Mouse (Mus musculus) urinary bladder, postnatal 25 days (tissue): ENCODE data around the gene Tmem178b.
A peak's percentile ranks its signal among the peaks of the same experiment; 100 is the strongest.

Experiments used
- DNase-seq: peaks from one replicate; pipeline ENCODE4 v3.0.0; 2022; ENCODE audit warnings: low spot score

The Tmem178b gene

DNA sequence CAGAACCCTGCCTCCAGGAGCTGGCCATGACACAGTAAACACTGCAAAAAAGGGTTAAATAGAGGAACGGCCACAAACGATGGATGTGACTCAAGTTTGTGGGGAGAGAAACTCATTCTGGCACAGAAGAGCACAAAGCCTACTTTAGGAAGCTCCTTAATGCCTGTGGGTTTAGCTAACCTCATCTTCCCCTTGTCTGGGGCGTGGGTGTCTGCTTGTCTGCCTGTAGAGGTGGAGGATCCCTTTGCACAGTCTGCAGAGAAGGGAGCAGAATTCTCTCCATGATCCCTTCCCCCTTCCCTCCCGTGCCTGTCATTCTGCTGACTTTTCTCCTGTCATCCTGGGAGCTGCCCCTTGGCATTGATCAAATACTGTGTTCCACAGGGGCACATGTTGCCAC, 304.8 kb downstream of the Tmem178b start:
- no peak for DNase-seq

DNA sequence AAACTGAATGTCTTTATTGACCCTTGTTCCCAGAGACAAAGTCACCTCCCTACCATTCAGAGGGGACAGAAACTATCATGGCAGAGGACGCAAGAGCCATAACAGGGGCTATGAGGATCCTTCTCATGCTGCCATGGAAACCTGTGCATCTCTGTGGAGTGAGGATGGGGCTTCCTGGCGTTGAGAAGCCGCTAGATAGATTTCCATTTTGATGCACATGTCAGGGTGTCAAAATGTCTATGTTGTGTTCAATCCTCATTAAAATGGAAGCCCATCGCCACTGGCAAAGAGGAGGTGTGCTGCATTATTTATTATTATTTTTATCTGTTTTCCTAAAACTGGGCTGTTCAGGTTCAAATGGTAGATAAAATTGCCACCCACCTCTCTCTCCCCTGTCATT, 307.5 kb downstream of the Tmem178b start:
- DNase-seq, result no peak

DNA sequence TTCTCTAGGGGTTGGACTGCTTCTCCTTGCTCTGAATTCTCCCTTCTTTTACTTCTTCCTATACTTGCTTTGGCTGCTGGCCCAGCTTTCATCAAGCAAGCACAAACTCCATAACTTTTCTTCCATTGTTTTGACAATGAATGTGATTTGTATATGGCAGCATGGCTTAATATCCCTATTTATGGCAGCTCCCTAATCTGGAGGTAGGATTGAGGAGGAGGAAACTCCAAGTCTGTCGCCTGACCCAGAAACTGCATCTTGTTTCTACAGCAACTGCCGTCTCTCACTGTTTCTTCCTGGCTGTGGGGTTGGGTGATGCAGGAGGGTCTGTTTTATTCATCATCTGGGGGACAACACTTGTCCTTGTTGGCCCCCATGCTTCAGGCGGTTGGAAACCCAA, 327.6 kb downstream of the Tmem178b start:
- no peak for DNase-seq

DNA sequence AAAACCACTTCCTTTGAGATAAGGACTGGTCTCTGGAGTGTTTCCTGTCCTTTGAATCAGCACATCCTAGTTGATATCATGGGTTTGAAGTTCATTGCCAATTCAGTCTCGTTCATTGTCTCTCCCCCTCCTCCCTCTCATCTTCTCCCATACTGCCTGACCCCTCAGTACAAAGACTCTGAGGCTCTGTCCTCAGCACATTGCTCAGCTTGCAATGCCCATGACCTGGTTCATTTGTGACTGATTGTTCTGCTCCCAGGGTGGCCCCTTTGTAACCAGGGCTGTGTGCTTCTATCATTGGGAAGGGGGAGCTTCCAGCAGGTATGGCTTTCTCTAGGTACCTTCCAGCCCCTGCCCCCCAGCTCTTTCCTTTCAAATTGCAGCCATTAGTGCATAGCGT, 329.5 kb downstream of the Tmem178b start:
- DNase-seq, result no peak

DNA sequence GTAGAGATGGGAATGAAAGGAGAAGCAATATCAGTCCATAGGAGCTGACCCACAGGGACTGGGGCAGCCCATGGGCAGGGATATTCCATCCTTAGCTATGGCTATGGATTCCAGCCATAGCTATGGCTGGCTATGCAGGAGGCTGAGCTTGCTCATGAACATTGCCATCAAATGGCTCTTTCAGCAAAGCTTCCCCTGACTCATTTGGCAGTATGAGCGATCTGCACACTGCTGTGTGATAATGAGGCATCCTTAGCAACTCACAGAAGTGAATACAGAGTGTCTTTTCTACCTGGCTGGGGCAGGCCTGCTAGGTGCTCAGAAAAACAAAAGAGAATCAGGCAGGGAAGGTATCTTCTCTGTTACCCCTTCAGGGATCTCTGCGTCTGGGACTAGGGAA, 332.3 kb downstream of the Tmem178b start:
- no peak for DNase-seq

DNA sequence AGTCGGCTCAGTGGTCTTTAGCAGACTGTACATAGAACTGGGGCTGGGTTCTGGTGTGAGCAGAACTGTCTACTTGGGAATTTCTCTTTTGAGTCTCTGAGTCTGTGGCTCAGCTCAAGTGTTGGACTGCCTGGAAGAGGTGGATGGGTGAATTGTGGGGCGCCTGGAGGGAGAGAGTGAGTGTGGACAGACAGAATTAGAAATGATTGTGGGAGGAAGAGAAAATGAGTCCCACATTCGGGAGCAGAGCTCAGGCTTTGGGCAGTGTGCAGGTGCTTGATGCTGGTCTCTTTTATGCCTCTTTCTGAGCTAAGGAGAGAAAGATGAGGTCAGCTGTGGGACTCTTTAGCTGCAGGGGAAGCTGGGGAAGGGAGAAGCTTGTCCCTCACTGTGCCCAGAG, 334.9 kb downstream of the Tmem178b start:
- DNase-seq, result no peak

DNA sequence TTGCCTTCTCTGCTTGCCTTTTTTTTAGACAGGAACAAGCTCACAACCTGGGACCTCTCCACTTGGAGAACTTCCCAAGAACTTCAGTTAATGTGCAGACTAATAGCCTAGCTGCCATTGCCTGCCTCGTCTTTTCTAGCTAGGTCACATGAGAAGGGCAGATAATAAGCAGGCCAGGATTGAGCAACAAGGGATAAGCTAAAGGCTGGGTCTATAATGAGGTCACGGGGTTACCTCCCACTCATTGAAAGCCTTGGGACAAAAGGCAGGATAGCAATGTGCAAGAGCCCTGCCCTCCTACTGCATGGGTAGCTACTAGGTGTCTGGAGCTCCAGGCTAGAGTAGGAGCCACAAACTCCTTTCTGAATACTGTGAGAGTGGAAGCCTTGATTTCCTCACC, 336.1 kb downstream of the Tmem178b start:
- DNase-seq, result no peak

DNA sequence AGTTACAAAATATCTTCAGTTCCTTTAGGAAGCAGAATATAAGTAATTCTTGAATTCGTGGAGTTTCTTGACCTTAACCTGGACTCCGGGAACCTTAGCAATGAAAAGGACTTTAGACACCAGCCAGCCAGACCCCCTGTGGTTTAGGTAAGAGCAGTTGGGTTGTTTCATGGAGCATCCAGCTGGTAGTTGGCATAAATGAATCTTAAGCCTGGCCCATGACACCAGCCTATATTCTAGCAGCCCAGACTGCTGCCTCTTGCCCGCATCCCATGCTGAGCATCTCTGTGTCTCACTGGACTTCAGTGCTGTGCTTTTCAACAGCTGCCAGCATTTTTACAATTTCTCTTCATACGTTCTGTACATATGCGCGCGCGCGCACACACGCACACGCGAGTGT, 344.1 kb downstream of the Tmem178b start:
- no peak for DNase-seq

DNA sequence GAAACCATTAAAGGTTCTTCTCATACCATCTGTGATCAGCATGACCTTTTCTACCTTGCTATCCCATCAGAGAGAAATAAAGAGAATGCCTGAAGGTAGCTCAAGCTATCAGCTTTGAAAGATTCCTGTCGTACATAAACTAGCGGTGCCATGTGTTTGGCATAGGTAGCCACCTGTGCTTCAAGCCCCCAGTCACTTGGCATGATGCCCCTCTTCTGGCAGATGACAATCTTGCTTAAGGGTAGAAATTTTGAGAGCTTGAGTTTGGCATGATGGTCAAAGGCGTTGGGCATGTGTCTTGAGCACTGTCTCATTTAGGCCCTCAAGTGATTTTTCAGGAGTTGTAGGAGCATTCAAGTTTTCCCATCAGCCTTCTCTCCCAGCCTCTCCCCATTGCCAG, 344.6 kb downstream of the Tmem178b start:
- no peak for DNase-seq

DNA sequence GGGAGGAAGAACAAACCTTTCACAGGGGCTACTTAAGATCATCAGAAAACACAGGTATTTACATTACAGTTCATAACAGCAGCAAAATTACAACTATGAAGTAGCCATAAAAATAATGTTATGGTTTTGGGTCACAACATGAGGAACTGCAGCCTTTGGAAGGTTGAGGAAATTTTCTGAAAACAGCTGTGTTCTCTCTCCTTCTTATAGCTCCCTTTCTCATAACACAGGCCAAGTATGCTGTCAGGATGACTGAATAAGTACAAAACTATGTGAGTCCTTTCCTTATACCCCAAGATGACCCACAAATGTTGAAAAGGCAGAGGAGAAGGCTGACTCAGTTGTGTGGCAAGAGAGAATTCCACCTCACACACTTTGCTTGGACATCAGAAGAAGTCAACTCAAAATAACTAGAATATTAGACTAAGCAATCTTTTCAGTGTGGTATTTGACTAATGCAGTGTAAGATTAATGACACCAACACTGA, 347.6 kb downstream of the Tmem178b start:
- no peak for DNase-seq

DNA sequence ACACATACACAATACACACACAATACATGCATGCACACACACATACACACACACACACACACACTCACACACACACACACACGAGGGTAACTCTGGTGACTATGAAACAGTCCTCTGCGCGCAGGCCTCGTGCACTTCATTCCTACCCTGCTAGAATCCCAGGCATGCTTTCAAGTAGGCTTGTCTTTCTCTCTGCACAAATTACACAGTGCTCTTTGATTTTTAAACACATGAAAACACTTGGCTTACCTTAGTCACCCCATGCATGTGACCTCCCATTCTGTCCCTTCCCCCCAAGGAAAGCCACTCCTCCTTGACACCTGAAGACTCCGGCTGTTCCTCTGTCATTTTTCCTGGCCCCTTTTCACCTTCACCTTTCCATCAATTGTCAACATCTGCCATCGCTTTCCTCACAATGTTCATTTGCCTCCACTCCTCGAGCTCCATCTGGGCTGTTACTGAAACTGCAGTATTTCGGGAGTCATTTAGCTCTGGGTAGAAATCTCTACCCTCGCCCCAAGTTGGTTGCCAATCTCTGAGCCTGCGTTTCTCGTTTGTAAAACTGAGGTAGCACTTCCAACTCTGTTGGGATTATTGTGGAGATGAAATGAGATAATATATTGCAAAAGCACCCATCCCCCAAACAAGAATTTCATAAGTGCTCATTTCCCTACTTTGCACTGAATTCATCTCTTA, 352.7 kb downstream of the Tmem178b start:
- no peak for DNase-seq

DNA sequence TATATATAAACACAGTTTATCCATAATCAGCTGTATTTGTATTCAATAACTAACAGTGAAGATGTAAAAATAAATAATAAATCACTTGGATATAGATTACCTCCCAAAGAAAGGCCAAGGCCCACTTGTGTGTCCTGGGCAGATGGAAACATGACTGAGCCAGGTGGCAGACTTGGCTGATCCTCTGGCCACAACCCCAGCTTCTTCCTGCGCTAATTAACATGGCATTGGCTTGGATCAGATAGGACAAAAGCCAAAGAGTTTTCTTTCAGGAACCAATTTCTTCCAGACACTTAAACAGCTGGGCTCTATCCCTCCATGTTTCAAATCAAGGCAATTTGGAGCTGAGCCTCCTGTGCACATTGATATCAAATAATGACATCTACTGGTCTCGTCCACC, 355.9 kb downstream of the Tmem178b start:
- DNase-seq, result no peak

DNA sequence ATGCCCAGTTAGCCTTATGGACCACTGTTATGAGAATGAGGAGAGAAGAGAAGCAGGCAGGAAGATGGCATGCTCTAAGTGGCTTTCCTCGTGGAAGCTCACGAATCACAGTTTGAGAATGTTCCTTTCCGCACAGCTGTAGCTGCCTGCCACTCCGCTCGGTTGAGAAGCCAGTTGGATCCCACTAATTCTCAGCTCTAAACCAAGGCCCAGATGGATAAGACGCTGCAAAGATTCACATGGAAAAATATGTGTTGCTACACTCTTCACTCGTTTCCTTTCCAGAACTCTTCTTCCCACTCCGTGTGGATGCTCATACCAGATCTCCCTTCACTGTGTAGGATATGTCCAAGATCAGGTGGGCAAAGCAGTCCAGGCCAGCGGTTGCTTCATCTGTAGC, 356.9 kb downstream of the Tmem178b start:
- DNase-seq, result no peak

DNA sequence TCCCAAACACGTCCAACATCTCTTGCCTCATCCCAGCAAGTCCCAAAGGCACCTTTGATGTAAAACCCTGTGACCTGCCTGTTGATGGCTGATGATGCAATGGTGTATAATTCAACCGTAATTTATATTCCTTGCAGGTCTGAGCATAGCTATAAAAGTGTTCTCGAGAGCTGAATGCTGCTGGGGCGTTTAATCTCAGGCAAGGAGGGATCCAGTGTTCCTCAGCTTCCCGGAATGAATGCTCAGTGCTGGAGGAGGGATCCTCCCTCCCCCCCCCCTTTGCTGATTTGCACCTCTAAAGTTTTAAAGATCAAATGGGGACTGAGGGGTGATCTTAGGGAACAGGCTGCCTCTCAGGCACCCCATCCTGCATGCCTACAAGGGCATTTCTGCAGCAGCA, 361.0 kb downstream of the Tmem178b start:
- no peak for DNase-seq

DNA sequence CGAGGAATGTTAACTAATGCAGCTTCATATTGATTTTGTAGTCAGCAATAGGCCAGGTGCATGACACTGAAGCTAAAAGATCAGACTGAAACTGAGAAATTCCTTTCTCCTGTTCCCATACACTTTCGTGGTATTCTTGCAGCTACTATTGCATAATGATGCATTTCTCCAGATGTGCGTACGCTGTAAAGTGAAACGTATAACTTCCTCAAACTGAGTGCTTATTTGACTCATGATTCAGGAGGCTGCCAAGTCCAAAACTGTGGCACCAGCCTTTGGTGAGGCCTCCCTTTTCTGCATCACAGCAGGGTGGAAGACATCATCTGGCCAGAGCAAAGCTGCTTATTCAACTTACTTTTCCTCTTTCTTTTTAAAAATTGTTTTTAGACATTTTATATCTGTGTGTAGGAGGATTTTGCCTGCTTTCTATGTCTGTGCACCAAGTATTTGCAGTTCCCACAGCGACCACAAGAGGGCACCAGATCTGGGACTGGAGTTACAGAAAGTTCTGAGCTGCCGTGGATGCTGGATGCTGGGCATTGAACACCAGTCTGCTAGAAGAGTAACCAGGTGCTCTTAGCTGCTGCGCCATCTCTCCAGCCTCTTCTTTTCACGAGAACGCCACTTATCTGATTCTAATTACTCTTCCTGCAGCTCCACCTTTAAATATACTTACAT, 362.9 kb downstream of the Tmem178b start:
- peak; percentile 75 for DNase-seq

DNA sequence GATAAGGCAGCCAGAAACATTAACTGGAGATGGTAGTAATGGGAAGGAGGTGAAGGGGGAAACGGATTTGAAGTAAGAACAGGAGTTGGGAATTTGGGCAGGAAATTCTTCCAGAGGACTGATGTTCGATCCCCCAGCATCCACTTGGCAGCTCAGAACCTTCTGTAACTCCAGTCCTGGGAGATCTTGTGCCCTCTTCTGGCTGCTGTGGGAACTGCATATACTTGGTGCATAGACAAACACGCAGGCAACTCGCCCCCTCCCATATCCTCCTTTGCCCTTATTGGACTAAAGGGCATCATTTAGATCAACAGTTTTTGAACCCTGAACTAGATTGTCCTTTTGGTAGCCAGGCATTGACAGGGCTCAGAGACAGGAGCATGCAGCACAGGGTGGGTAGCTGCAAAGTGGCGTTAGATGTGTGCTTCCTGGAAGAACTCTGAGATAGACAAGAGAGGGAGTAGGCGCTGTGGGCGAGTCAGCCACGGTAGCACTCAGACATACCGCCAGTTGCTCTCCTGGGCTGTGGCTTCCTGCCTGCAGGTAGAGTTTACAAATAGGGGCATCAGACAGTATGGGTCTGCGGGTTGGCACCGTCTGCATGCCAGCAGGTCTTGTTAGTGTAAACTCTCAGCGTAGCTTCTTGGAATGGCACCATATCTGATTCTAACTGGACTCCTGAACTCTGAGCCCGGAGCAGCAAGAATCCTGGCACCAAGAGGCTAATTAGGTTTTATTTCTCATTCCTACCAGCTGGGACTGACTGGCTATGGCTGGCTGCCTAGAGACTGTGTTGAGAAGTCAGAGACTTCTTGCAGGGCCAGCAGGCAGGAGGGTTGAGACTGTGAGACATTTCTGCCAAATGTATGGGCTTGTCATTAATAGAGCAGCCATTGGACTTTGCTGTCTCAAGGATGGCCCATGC, 364.0 kb downstream of the Tmem178b start:
- peak; percentile 14 for DNase-seq

DNA sequence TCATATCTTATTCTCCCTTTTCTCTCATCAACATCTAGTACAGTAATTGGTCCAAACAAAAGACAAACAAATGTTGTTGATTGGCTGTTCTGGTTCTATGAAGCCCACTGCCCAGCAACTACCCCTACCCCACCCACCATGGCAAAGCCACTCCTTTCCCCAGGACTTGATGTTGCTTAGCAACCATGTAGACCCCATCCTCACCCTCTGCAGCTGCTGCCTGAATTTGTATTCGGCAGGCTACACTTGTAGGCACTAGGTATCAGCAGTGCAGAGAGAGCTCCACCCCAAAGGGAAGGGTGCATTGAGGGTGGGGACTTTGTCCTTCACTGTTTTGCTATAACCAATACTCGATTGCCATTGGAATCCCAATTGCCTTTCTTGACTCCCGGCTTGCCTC, 365.8 kb downstream of the Tmem178b start:
- no peak for DNase-seq

DNA sequence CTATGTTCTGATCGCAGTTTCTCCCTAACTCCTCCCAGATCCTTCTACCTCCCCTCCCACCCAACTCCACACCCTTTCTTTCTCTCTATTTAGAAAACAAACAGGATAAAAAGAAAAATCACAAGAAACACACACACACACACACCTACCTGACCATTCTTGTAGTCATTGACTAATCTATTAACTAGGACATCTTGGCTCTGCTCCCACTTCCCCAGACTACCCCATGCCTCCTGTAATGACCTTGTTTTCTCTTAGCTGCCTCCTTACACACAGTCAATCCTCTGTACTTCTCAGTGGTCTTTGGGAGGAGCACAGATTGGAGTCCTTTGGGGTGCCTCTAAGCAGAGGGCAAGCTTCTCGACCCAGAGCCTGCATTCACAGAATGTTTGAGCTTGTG, 367.6 kb downstream of the Tmem178b start:
- no peak for DNase-seq

DNA sequence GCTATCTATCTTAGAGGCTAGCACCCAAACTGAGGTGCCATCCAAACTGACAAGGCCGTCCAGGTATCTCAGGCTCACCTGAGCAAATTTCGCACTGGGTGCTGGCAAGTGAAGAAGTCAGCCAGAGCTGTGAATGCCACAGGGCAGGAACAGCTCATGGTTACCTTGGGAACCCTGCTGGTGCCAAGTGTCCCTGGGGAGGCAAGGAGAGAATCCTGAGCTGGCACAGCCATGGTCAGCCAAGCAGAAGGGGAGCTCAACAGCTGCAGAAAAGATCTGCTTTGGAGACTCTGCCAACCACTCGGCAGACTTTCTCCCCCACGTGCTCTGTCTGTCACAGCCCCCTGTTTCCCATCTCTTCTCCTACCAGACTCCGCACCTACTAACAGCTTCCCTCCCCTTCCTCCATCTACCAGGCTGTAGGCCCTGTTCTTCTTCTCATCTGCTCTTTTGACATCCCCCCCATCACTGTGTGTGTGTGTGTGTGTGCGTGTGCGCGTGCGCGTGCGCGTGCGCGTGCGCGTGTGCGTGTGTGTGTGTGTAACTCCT, 374.4 kb downstream of the Tmem178b start:
- no peak for DNase-seq

DNA sequence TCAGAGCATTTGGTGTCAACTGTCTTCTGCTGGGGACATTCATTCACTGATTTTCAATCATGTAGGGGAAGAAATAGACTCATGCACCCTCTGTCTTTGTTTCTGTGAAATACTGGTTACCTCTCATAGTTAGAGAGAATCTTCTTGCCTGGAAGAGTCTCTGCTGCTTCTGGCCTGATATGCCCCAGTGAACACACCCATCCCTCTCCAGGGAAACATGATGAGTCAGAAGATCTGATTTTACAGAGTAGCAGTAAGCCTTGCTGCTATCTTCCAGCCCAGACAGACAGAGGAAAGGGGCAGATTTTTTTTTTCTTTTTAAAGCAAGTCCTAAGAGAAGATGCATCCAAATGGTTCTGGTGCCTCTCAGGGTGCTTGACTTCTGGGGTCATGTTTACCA, 376.9 kb downstream of the Tmem178b start:
- no peak for DNase-seq

DNA sequence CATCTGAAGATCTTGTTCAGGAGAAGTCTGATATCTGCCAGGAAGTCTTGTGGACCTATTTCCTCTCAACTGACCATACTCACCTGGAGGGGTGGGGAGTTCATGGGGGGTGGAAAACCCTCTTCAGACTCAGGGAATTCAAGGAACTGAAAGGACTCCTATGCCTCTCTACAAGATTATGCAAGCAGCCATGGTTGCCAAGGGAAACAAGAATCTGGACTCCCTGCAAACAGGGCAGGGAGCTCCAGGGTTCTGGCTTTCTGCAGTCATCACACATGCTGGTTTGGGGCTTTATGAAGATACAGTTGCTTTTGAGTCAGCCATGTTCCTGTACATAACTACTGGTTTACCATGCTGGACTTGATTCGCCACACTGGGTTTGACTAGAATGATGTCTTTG, 390.6 kb downstream of the Tmem178b start:
- no peak for DNase-seq

DNA sequence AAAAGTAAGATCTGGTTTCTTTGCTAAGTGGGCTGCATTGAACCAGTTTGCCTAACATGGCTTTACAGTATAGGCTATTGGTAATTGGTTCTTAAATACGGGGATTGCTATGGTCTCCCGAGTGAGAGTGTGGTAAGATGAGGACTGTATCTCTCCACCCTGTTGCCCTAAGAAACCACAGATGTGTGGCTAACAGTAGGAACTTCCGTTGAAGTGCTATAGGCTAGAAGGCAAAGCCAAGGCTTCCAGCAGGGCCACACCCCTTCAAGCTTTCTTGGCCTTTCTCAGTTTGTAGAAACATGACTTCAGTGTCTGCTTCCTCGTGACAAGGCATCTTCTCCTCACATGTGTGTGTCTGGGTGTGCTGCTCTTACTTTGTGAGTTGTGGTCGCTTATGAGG, 427.6 kb downstream of the Tmem178b start:
- DNase-seq, result no peak

DNA sequence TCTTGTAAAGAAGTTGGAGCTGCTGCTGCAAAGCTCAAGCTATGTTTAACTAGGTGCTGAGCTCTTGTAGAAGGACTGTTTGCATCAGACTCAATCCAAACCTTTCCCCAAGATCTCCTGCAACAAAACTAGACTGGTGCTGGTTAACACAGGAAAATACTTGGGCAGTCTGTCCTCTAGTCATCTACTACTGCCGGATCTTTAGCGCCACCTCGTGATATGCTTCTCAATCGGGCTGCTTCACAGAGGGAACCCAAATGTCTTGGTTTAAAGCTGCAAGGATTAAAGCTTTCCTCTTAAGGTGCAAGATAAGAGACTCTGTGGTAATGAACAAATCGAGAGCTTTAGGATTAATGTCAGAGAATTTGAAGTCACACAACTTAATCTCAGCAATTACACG, 430.3 kb downstream of the Tmem178b start:
- DNase-seq, result no peak
